Mouse (Mus musculus) mesoderm, embryonic 11.5 days (tissue): ENCODE measurements at regions not wholly inside any gene's neighbourhood (a gene's known extent, or its start where the extent isn't known, plus 50 kb on each side); places are given as distances from the start of the nearest gene placed in this dataset.
A peak's percentile ranks its signal among the peaks of the same experiment; 100 is the strongest.

Experiments
- DNase-seq: peaks from one replicate; pipeline ENCODE4 v3.0.0-alpha.2; 2012; ENCODE audit warnings: low read depth, low spot score

DNA sequence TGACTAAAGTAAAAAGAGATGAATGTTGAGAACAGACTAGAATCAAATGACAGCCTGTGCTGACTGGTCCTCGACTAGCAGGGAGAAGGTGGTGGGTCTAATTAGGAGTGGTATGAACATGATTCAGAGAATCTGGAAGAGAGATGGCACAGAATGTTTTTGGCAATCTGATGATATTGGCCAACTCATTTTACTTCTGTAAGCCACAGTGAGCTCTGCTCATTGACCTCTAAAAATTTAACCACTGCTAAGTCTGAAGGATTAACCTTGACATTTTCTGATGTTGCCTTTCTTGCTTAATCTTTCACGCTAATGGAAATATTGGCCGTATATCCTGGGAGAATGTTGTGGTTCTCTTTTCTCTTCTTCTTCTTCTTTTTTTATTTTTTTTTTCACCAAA lies 1041.6 kb upstream of the Got2 start:
- DNase-seq, result no peak

DNA sequence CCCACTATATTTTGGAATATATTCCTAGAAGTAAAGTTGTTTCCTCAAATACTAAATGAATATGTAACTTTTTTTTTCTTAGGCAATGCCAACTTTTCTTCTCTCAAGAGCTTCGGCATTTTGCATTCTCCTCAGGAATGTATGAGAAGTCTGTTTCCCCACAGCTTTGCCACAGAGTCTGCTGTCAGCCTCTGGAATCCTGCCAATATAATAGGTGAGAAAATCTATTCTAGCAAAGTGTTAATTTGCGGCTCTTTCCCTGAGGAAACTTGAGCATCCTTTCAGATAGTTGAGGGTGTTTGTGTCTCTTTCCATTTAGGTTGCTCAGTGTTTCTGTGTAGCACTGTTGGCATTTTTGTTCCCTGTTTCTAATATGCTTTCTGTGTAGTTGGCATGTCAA lies 992.6 kb upstream of the Got2 start:
- DNase-seq, result no peak

DNA sequence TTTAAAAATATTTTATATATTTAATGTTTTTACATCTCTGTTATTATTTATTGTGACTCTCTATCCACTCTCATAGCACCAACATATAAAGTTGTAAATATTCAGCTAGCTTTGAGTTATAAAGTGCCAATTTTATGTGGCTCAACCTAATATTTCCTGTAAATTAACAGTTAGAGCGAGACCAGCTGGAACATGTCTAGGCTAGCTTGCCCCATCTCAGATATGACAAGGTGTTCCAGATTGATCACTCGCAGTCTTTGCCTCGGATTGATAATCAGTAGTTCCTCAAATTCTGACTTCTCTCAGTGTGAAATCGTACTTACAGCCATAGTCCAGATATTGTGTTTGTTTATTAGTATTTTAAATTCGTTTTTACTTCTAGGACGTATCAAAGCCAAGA lies 990.4 kb upstream of the Got2 start:
- no peak for DNase-seq

DNA sequence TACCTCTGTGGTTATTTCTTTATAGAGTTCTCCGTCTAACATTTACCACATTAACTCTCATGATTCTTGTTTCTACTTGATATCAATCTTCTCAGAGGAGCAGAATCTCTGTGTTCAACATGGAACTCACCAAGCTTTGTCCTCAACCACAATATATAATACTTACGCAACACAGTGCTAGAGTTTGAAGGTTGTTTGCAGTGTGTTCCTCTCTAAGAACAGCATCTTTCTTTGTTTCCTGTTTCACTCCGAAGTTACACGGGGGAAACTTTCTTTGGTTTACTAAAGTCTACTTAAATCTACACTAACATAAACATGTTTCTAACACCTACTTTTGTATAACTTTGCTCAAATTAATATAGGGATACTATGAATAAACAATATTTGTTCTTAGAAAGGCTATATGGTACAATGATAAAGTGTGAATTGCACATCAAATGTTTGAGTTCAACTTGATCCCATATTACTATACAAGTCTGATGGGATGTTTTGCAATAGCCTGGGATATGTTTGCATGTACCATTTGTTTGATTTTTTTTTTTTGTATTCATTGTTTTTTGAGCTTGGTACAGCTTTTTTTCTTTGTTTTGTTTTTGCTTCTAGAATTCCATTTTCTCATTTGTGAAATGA lies 985.2 kb upstream of the Got2 start:
- DNase-seq, result no peak

DNA sequence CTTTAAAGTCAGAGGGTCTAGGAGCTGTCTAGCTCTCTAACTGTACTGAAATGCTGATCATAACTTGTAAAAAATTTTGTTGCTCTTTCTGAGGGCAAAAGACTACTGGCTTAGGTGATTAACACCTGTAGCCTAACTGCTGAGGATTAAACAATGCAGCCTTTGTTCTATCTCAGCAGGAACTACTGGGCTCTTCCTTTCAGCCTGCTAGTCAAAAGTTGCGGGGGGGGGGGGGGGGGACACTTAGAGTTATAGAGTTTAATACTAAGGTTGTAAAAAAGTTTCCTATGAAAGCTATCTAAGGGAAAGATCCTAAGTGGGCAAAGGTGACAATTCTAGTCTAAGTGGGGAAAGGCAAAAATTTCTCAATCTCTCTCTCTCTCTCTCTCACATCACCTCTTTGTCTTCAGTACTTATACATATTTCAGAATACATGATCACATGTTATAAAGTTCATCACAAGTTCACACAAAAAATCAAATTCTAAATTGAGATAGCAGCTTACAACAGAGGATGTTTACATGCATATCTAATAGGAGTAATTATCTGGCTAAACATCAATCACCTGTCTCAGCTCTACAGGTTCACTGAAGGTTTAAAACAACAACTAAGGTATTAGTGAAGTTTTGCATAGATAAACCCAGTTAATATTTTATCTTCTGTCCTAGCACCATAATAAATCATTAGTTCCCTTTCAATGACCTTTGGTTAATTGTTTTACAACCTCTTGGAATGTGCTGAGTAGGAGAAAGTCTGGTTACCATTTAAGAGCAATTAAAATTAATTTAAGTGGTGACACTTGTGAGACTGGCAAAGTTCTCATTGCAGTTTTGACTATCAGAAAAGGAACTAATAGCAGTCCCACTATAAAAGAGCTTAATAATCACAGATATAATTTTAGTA lies 980.1 kb upstream of the Got2 start:
- peak; percentile 10 for DNase-seq

DNA sequence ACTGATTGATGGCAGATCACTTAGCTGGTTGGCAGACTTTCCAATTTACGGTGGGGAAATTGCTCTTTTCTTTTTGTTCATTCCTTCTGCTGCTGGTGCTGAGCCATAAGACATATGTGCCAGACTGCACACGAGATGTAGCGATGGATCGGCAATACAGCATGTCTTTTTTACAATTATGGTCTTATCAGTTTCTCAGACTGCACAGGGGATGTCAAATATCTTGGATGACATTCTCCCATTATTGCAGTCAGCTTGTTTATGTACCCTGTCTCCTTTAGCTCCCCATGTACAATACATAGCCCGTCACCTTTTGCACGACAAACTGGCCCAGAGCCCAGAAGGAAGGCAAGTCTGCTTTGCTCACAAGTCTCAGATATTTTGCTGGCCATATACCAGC lies 976.3 kb upstream of the Got2 start:
- no peak for DNase-seq

DNA sequence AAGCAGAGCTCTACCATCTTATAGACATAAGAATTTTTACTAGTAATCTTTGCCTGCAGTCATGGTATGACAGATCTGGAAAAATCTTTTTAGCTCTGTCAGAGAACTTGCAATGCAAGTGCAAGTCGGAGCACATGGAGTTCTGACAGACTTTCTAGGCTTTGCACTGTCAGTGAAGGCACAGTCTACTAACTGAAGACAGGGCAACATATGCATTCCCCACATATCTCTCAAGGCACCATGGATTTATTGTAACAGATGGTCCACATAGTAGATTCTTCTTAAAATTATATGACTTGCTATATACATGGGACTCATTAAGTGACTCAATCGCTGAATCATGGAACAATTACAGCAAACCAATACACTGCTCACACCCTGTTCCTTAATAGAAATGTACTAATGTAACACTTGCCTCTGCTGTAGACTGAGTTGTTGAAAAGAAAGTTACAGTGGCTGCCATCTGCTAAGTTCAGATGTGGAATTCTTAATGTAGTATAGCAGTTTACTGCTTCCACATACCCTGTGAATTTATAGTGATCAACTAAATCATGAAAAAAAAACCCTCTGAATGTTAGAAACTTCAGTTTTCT lies 972.6 kb upstream of the Got2 start:
- DNase-seq, result no peak

DNA sequence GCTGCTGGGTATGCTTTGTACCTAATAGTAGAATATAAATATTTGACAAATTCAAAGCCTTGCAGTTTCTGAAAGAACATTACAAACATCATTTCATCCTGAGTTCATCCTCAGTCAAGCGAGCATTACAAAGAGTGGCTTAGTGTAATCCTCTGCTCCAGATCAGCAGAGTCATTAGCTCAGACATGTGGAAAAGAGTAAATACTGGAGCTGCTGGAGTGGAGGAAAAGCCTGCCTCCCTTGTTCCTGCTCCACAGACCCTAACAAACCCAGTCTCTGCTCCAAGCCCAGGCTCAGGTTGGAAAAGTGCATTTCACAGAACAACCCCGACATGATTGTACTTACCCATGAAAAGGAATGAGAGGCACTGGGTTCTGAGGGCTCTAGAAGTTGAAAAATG lies 955.2 kb upstream of the Got2 start:
- DNase-seq, result no peak

DNA sequence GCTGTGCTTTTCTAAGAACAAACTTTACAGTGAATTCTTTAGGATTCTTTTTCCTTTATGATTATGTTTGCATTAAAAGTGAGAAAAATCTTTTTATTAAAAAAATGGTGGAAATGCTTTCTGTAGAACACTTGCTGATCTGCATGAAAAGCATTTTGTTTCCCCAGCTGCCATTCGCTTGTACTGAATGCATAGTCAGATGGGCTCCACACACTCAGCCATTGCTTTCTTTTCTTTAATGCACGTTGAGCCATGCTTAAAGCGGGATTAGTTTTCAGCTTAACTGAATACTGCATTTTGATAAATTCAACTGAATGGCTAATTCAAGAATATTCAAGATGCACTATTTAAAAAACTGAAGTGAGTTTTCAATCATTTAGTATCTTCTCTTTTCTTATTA lies 947.2 kb upstream of the Got2 start:
- no peak for DNase-seq

DNA sequence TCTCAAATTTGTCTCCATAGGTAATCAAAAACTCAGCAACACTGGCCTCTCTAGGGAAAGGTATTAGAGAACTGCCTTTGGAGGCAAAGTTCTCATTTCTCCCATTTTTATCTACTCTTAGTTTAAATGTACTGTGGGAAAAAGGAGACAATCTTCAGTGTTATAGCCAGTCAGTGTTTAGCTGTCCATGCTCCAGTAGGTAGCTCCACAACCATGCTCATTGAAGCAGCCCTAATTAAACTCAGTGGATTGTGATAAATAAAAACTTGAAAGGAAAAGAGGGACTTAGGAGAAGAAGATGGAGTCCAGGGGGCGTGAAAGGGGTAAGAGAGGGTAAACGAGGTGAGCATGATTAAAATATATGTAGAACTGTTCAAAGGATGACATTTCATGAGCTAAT lies 946.3 kb upstream of the Got2 start:
- DNase-seq, result no peak

DNA sequence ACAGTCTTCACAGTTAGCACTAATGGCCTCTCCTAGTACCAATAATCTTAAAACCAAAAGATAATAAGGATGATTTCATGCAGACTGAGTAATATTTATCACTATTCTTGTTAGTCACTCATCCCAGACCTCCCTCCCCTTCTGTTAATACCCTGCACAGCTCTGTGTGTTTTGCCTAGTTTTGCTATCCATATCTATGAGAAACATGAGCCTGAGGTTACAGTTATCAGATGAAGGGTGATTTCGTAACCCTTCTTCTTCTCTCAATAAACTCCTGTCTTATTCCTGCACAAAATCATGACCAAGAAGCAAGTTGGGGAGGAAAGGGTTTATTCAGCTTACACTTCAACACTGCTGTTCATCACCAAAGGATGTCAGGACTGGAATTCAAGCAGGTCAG lies 940.9 kb upstream of the Got2 start:
- DNase-seq, result no peak

DNA sequence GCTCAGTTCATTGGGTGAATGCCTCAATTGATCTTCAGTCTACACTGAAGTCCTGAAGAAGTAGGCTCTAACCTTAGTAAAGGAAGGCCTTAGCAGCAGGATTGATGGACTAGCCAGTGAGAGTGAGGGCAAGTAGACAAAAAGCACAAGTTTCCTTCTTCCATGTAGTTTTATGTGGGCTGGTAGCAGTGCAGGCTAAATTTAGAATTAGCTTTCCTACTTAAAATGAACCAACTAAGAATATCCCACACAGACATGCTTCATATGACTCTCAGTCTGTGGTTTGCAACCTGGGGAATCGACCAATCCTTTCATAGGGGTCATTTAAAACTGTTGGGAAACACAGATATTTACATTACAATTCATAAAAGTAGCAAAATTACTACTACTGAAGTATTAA lies 922.2 kb upstream of the Got2 start:
- DNase-seq, result no peak
